Mouse (Mus musculus): ENCODE data around the gene Zfp609.

GRCm38 (mm10) chr9:65644960-65645359, 182.4 kb downstream of the Zfp609 start:
- TF ChIP-seq CTCF (IDR thresholded peaks at IDR 0.05; ENCODE audit: control insufficient read depth, insufficient read depth, insufficient replicate concordance, low read depth, low read length) (no peak), POLR2A (IDR thresholded peaks at IDR 0.05; ENCODE audit: control insufficient read depth, low read depth, low read length) (no peak)

Measured in testis, adult 2 months (tissue).